ENCODE assay signal across 25 mouse cellular contexts in the genomic region with DNA sequence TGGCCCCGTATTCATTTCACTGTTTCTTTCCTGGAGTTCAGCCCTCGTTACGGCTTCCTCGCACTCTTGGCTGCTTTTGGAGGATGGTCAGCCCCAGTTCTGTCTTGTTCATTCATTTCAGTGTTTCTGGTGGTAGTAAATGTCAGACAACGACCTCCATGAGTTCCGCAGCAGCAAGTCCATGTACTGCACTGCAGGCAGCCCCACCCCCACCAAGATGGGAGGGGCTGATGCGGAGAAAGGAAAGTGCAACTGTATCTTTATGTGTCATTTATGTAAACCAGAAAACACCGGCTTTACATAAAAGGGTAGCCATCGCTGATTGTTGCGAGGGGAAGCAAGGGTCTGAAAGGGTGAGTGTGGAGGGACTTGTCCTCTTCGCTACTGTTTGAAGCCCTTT.
DNase-seq lines count a peak whose midpoint lies in the region; ATAC-seq and TF ChIP-seq lines count a peak whose summit lies in the region.
"Had no signal": no experiment of that assay in that cellular context is flagged by ENCODE, and none has a peak within 500 bp of the region (broad histone marks: within the 10 kb centered on the region; RNA-seq: fewer than 3 reads in every experiment).

No protein-coding gene starts in this region.

- no peak for DNase-seq in gastrocnemius, adult 2 months
- DNase-seq in gastrocnemius, postnatal 10 days = no peak
- peak; percentile 14 for DNase-seq in A20 (ENCODE audit: low read depth, low spot score)
- DNase-seq in ZHBTc4 (ENCODE audit: low read depth, low spot score) = peak; percentile 28
- no peak for DNase-seq in embryo, embryonic 9.5 days (ENCODE audit: extremely low spot score)
- DNase-seq in retina, postnatal 1 day = no peak
- DNase-seq in heart, adult 2 months = no peak
- DNase-seq: B cell, adult 2 months; cerebellum, adult 11-12 months; cerebellum, postnatal 36 days; heart, postnatal 10 days; kidney, postnatal 14 days; layer of hippocampus, postnatal 36 days; lung, adult 18-20 months; lung, postnatal 36 days; right cerebral cortex, postnatal 4 days; thymus, postnatal 14 days had no signal

- H3K27me3 ChIP-seq in embryonic facial prominence, embryonic 15.5 days = 0 out of 2 replicates have a peak, but pooled peaks cover 4% of the 10 kb centered on the region
- H3K27me3 ChIP-seq in heart, adult 2 months (ENCODE audit: control insufficient read depth, insufficient read depth, low read length) = no peaks in the 10 kb centered on the region
- H3K27me3 ChIP-seq: forebrain, embryonic 15.5 days; intestine, embryonic 15.5 days had no signal

- no peak overlapping the region for H3K27ac ChIP-seq in gastrocnemius, adult 2 months
- no peak overlapping the region for H3K27ac ChIP-seq in embryonic facial prominence, embryonic 15.5 days (replicated peaks)
- no peak overlapping the region for H3K27ac ChIP-seq in heart, adult 2 months
- H3K27ac ChIP-seq: forebrain, embryonic 15.5 days; hindbrain, embryonic 14.5 days; intestine, embryonic 15.5 days; layer of hippocampus, adult 2 months; stomach, postnatal 0 days had no signal

- TF ChIP-seq EP300 in heart, adult 2 months (IDR thresholded peaks at IDR 0.05; ENCODE audit: insufficient read depth, low read depth, low read length) = no peak

- no peaks in the 10 kb centered on the region for H3K79me2 ChIP-seq in heart, adult 2 months (replicated peaks; ENCODE audit: control insufficient read depth, insufficient read depth, low read length)

- 38% methylated on average over 11 of the region's 11 CpGs for WGBS in embryonic facial prominence, embryonic 15.5 days
- 84% methylated on average over 11 of the region's 11 CpGs for WGBS in heart, adult 2 months

- 0 out of 2 replicates have a peak overlapping the region, but pooled peaks have one; percentile 1 for H3K4me2 ChIP-seq in embryonic facial prominence, embryonic 15.5 days (replicated peaks)
- H3K4me2 ChIP-seq: forebrain, embryonic 15.5 days; heart, embryonic 11.5 days; hindbrain, embryonic 14.5 days; intestine, embryonic 15.5 days; liver, embryonic 11.5 days had no signal

- peaks cover 7% of the 10 kb centered on the region; the same call in 1 of the 2 replicates for H3K4me1 ChIP-seq in embryonic facial prominence, embryonic 15.5 days
- H3K4me1 ChIP-seq in heart, adult 2 months (ENCODE audit: control insufficient read depth, insufficient read depth, low read length) = no peaks in the 10 kb centered on the region; the same call in 1 of the 2 replicates
- H3K4me1 ChIP-seq: intestine, embryonic 15.5 days had no signal

- intact Hi-C loops in gastrocnemius, adult 2 months (cut with DNase I) = no loop called here
- intact Hi-C loops in heart, adult 2 months (cut with DNase I) = no loop called here

- ATAC-seq in embryonic facial prominence, embryonic 15.5 days (ENCODE audit: insufficient number of reproducible peaks, low FRiP score, low TSS enrichment, low read depth) = no peak
- ATAC-seq: intestine, embryonic 15.5 days had no signal

- peak overlapping the region; percentile 42 for H3K4me3 ChIP-seq in gastrocnemius, adult 2 months
- H3K4me3 ChIP-seq in embryonic facial prominence, embryonic 15.5 days (replicated peaks) = no peak overlapping the region
- no peak overlapping the region for H3K4me3 ChIP-seq in heart, adult 2 months
- H3K4me3 ChIP-seq: forebrain, embryonic 15.5 days; intestine, embryonic 15.5 days; layer of hippocampus, adult 2 months had no signal

- TF ChIP-seq POLR2A in heart, adult 2 months (IDR thresholded peaks at IDR 0.05; ENCODE audit: insufficient read depth, low read depth, low read length) = no peak

- H3K9ac ChIP-seq in embryonic facial prominence, embryonic 15.5 days = no peak overlapping the region
- no peak overlapping the region for H3K9ac ChIP-seq in heart, adult 2 months (ENCODE audit: low read depth, low read length)
- H3K9ac ChIP-seq: forebrain, embryonic 15.5 days; hindbrain, embryonic 14.5 days; intestine, embryonic 15.5 days had no signal

- H3K36me3 ChIP-seq in embryonic facial prominence, embryonic 15.5 days = no peaks in the 10 kb centered on the region
- no peaks in the 10 kb centered on the region for H3K36me3 ChIP-seq in heart, adult 2 months (ENCODE audit: control insufficient read depth, insufficient read depth, low read length)
- H3K36me3 ChIP-seq: intestine, embryonic 15.5 days had no signal

- H3K9me3 ChIP-seq in embryonic facial prominence, embryonic 15.5 days (replicated peaks) = no peaks in the 10 kb centered on the region
- H3K9me3 ChIP-seq: forebrain, embryonic 15.5 days; intestine, embryonic 15.5 days had no signal

- no peak for TF ChIP-seq CTCF in gastrocnemius, adult 2 months (IDR thresholded peaks at IDR 0.05)
- no peak for TF ChIP-seq CTCF in heart, adult 2 months (IDR thresholded peaks at IDR 0.05)

Comparison
In these comparisons a context has a peak if more than half of its experiments do, and no peak if none do; other contexts are left out.
1. DNase-seq: peak in A20 (single experiment) and ZHBTc4 (single experiment); none in gastrocnemius, adult 2 months (single experiment), gastrocnemius, postnatal 10 days (single experiment), embryo, embryonic 9.5 days (single experiment), retina, postnatal 1 day (single experiment) and heart, adult 2 months (0 of 2).